Comparison of ENCODE assay signal across 12 mouse cellular contexts in genomic region chrX:166271489-166271888, GRCm38 (mm10). TPM values are rescaled to one million over a fixed set of nuclear protein-coding genes. Genes with fewer than 3 reads are reported as not detected.
A peak's percentile ranks its signal among the peaks of the same experiment; 100 is the strongest.
DNase-seq lines count a peak whose midpoint lies in the region; ATAC-seq and TF ChIP-seq lines count a peak whose summit lies in the region.
"Had no signal": no experiment of that assay in that cellular context is flagged by ENCODE, and none has a peak within 500 bp of the region (broad histone marks: within the 10 kb centered on the region; RNA-seq: fewer than 3 reads in every experiment).

No protein-coding gene starts in this region.

- peak; percentile 89 for ATAC-seq in forebrain, embryonic 14.5 days
- peak; percentile 88 for ATAC-seq in midbrain, embryonic 13.5 days

- WGBS in forebrain, embryonic 14.5 days, result 27% methylated on average over 1 of the region's 1 CpGs
- WGBS in midbrain, embryonic 13.5 days, result 26% methylated on average over 1 of the region's 1 CpGs

- peak overlapping the region; percentile 65; the same call in 1 of the 2 replicates for H3K27ac ChIP-seq in forebrain, embryonic 14.5 days (ENCODE audit: low read depth, low read length)
- peak overlapping the region; percentile 62 for H3K27ac ChIP-seq in midbrain, embryonic 13.5 days
- H3K27ac ChIP-seq: heart, embryonic 13.5 days; liver, embryonic 14.5 days had no signal

- H3K4me3 ChIP-seq in forebrain, embryonic 14.5 days (ENCODE audit: low read depth, low read length), result no peak overlapping the region
- no peak overlapping the region for H3K4me3 ChIP-seq in midbrain, embryonic 13.5 days (replicated peaks)
- H3K4me3 ChIP-seq: erythroblast, embryonic 14.5 days; heart, embryonic 13.5 days had no signal

- H3K36me3 ChIP-seq in forebrain, embryonic 14.5 days (ENCODE audit: control insufficient read depth, insufficient read depth, low read length), result no peaks in the 10 kb centered on the region
- H3K36me3 ChIP-seq in midbrain, embryonic 13.5 days, result no peaks in the 10 kb centered on the region
- H3K36me3 ChIP-seq: heart, embryonic 13.5 days had no signal

- intact Hi-C loops in heart, postnatal 14 days (cut with DNase I), result no loop called here

- no peaks in the 10 kb centered on the region for H3K27me3 ChIP-seq in forebrain, embryonic 14.5 days (replicated peaks; ENCODE audit: control insufficient read depth, insufficient read depth, low read length)
- H3K27me3 ChIP-seq in midbrain, embryonic 13.5 days, result peaks cover 8% of the 10 kb centered on the region; the same call in 1 of the 2 replicates
- H3K27me3 ChIP-seq: heart, embryonic 13.5 days had no signal

- H3K9me3 ChIP-seq in forebrain, embryonic 14.5 days (replicated peaks; ENCODE audit: control insufficient read depth, low read length), result no peaks in the 10 kb centered on the region
- H3K9me3 ChIP-seq in midbrain, embryonic 13.5 days, result no peaks in the 10 kb centered on the region
- H3K9me3 ChIP-seq: heart, embryonic 13.5 days had no signal

- TF ChIP-seq CTCF in brain, embryonic 14.5 days (IDR thresholded peaks at IDR 0.05; ENCODE audit: borderline replicate concordance, extremely low read depth, insufficient read depth, insufficient read length), result no peak

- no peaks in the 10 kb centered on the region for H3K4me1 ChIP-seq in forebrain, embryonic 14.5 days (ENCODE audit: control insufficient read depth, insufficient read depth, low read length)
- peaks cover 10% of the 10 kb centered on the region for H3K4me1 ChIP-seq in midbrain, embryonic 13.5 days (replicated peaks)
- H3K4me1 ChIP-seq: heart, embryonic 13.5 days had no signal

- no peak overlapping the region for H3K9ac ChIP-seq in forebrain, embryonic 14.5 days (ENCODE audit: low read length)
- no peak overlapping the region for H3K9ac ChIP-seq in midbrain, embryonic 13.5 days (replicated peaks)
- H3K9ac ChIP-seq: heart, embryonic 13.5 days; liver, embryonic 14.5 days had no signal

- H3K4me2 ChIP-seq in forebrain, embryonic 14.5 days (ENCODE audit: low read length), result no peak overlapping the region
- no peak overlapping the region for H3K4me2 ChIP-seq in midbrain, embryonic 13.5 days (replicated peaks)
- H3K4me2 ChIP-seq: heart, embryonic 13.5 days had no signal

- DNase-seq in left cerebral cortex, adult 11 months (ENCODE audit: low spot score), result peak; percentile 33
- no peak for DNase-seq in left cerebral cortex, adult 18-20 months (ENCODE audit: low spot score in 2 of 2)
- DNase-seq in brain, embryonic 14.5 days (ENCODE audit: low read depth), result peak; percentile 94
- peak; percentile 93 for DNase-seq in forebrain, embryonic 14.5 days (ENCODE audit: low spot score)
- DNase-seq in c-Kit-positive CD71-positive TER-119-positive erythroid progenitor cells, embryonic 14.5 days (ENCODE audit: low spot score), result no peak
- no peak for DNase-seq in gastrocnemius, postnatal 4 days (ENCODE audit: low spot score in 2 of 2)
- no peak for DNase-seq in heart, postnatal 14 days
- DNase-seq: kidney, postnatal 10 days had no signal

- TF ChIP-seq POLR2A in brain, embryonic 14.5 days (IDR thresholded peaks at IDR 0.05; ENCODE audit: borderline replicate concordance, extremely low read depth, insufficient read depth, insufficient read length, poor library complexity, severe bottlenecking), result no peak

RNA-seq across cellular contexts. Expression of gene Gpm6b, which starts 32.8 kb away (rescaled TPM):
- total RNA-seq in left cerebral cortex, adult 18-20 months (2021), result 100 to 1,000 TPM; 607 to 613 TPM
- polyA plus RNA-seq in brain, embryonic 14.5 days (2012; rRNA removed), result 198 and 228 TPM in 2 replicates
- polyA plus RNA-seq in forebrain, embryonic 14.5 days (2014; fragmentation: Nextera tagmentation; extraction: Ambion mirVana), result 245 and 296 TPM in 2 replicates
- polyA plus RNA-seq in midbrain, embryonic 13.5 days (2015; fragmentation: Nextera tagmentation; extraction: Ambion mirVana), result 271 and 286 TPM in 2 replicates
- 10 to 100 TPM; 16.6 to 20.2 TPM for total RNA-seq in gastrocnemius, postnatal 4 days (2021)
- total RNA-seq in heart, postnatal 14 days (2021), result 10 to 100 TPM in 1 of 2 experiments, 1 to 10 TPM in 1; 10.0 to 10.1 TPM

Comparison
In these comparisons a context has a peak if more than half of its experiments do, and no peak if none do; other contexts are left out.
1. DNase-seq: peak in left cerebral cortex, adult 11 months (single experiment), brain, embryonic 14.5 days (single experiment) and forebrain, embryonic 14.5 days (single experiment); none in left cerebral cortex, adult 18-20 months (0 of 2), c-Kit-positive CD71-positive TER-119-positive erythroid progenitor cells, embryonic 14.5 days (single experiment), gastrocnemius, postnatal 4 days (0 of 2) and heart, postnatal 14 days (0 of 2).
2. RNA of gene Gpm6b, which starts 32.8 kb away (total RNA-seq): 607 to 613 TPM in left cerebral cortex, adult 18-20 months; 16.6 to 20.2 TPM in gastrocnemius, postnatal 4 days and 10.0 to 10.1 TPM in heart, postnatal 14 days; every median in the first group is over 10 times any median in the second.